Mouse (Mus musculus) kidney, embryonic 14.5 days (tissue): ENCODE data around the gene Ppp1r16b. TPM values are rescaled to one million over a fixed set of nuclear protein-coding genes. Genes with fewer than 3 reads are reported as not detected.

Experiments
- ATAC-seq: fragments of 200-750 bp; cut with Nextera tagmentation; 2 replicates; pipeline ENCODE4 v1.8.0; 2017; ENCODE audit warnings: moderate number of reproducible peaks, mild to moderate bottlenecking, moderate TSS enrichment, moderate library complexity; ENCODE audit not compliant: low FRiP score, low TSS enrichment
- H3K27ac ChIP-seq: fragments of 300-500 bp; sonication (generic); 2 replicates; pipeline ENCODE4 v1.5.1; 2014; ENCODE audit warnings: low read depth, mild to moderate bottlenecking, low read length, moderate library complexity, mixed read lengths
- H3K27me3 ChIP-seq: fragments of 300-500 bp; sonication (generic); 2 replicates; pipeline ENCODE4 v1.6.1; 2014; ENCODE audit warnings: mild to moderate bottlenecking, low read length; ENCODE audit not compliant: control insufficient read depth, insufficient read depth
- H3K36me3 ChIP-seq: fragments of 300-500 bp; sonication (generic); 2 replicates; pipeline ENCODE4 v1.6.1; 2014; ENCODE audit warnings: low read length, mixed read lengths; ENCODE audit not compliant: control insufficient read depth, insufficient read depth
- H3K4me1 ChIP-seq: fragments of 300-500 bp; sonication (generic); 2 replicates; pipeline ENCODE4 v1.6.1; 2014; ENCODE audit warnings: low read length, mixed read lengths; ENCODE audit not compliant: control insufficient read depth, insufficient read depth
- H3K4me2 ChIP-seq: fragments of 300-500 bp; sonication (generic); replicated peaks from 2 replicates; pipeline ENCODE4 v1.6.1; 2014; ENCODE audit warnings: low read depth, mild to moderate bottlenecking, low read length
- H3K4me3 ChIP-seq: fragments of 300-500 bp; sonication (generic); 2 replicates; pipeline ENCODE4 v1.5.1; 2014; ENCODE audit warnings: mild to moderate bottlenecking, low read length
- H3K9ac ChIP-seq: fragments of 300-500 bp; sonication (generic); 2 replicates; pipeline ENCODE4 v1.6.1; 2014; ENCODE audit warnings: low read depth, mild to moderate bottlenecking, low read length, moderate library complexity
- H3K9me3 ChIP-seq: fragments of 300-500 bp; sonication (generic); 2 replicates; pipeline ENCODE4 v1.6.1; 2016; ENCODE audit warnings: low read length; ENCODE audit not compliant: control insufficient read depth
- WGBS: fragments of 180-500 bp; shearing (Covaris S2); extraction: QIAGEN DNeasy Blood & Tissue Kit; methylation state at CpG from one replicate; pipeline ENCODE4 v1.1.7; 2014; 5-methylcytosine and 5-hydroxymethylcytosine counted together
- polyA plus RNA-seq: library from polyadenylated mRNA; unstranded; fragments of >200 nt; fragmentation: Nextera tagmentation; extraction: Ambion mirVana; gene quantifications from 2 replicates; pipeline ENCODE4 v1.2.1, GENCODE M21; 2014

Ppp1r16b gene
- polyA plus RNA-seq, 1 experiment from 2014 or later: 17.3 TPM

DNA sequence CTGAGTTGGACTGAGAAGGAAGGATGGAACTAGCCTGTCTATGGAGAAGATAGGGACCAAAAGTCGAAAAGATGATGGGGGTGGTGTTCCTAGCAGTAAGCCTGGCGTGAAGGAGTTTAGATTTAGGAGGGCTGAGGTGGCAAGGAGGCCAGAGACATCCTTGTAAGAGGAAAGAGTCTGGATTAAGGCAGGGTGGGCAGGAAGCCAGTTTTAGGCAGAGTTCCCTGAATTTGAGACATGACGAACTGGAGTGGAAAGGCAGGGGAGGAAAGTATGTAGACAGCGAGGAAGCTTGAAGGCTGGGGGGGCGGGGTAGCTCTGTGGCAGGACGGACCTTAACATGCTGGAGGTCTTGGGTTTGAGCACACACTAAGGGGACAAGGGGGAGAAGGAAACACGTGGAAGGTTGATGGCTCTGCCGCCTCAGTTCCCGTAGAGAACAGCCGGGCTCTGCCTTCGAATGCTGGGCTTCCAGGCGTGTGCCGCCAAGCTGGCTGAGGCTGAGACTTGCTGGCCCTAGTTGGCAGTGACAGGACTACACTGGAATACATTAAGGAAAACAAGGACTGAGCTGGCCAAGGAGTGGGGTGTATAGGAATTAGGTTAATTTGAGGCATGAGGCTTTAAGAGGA is 105.0 kb downstream of the Ppp1r16b start:
- Histone ChIP-seq H3K27ac (no peak overlapping the region), H3K4me2 (peak overlapping the region; percentile 94), H3K9ac (peak overlapping the region; percentile 28; the same call in 1 of the 2 replicates), H3K4me1 (peaks cover 29% of the 10 kb centered on the region), H3K27me3 (no peaks in the 10 kb centered on the region), H3K4me3 (peak overlapping the region; percentile 87; the same call in 1 of the 2 replicates), H3K9me3 (no peaks in the 10 kb centered on the region), H3K36me3 (peaks cover 13% of the 10 kb centered on the region)
- WGBS: 31% methylated on average over 13 of the region's 13 CpGs
- ATAC-seq: no peak

- Histone ChIP-seq H3K9ac (no peak overlapping the region), H3K4me3 (no peak overlapping the region), H3K36me3 (peaks cover 16% of the 10 kb centered on the region), H3K27me3 (no peaks in the 10 kb centered on the region), H3K9me3 (no peaks in the 10 kb centered on the region), H3K4me2 (peak overlapping the region; percentile 94), H3K27ac (no peak overlapping the region), H3K4me1 (peaks cover 29% of the 10 kb centered on the region)
- 38% methylated on average over 11 of the region's 11 CpGs for WGBS
- ATAC-seq: no peak
Observed at GRCm38 (mm10) chr2:158771066-158771763, 106.0 kb downstream of the Ppp1r16b start.

DNA sequence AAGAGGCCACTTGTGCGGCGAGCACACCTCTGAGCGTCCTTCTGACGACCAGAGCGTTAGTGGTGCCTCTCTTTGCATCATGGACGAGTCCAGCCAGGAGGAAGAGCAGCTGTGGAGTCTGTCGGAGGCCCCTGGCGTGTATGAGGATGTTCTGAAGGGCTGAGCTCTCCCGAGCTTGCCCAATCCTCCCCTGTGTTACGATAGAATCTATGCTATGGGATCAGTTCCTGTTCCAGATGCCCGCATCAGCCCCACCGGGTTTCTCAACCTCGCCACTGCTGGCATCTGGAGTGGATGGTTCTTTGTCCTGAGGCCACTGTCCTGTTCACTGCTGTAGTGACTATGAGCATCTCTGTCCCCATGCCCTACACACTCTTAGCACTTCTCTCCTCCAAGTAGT is 107.6 kb downstream of the Ppp1r16b start:
- Histone ChIP-seq H3K4me2 (no peak overlapping the region), H3K27me3 (no peaks in the 10 kb centered on the region), H3K4me1 (peaks cover 37% of the 10 kb centered on the region), H3K36me3 (peaks cover 17% of the 10 kb centered on the region), H3K9me3 (no peaks in the 10 kb centered on the region), H3K4me3 (no peak overlapping the region), H3K9ac (no peak overlapping the region), H3K27ac (no peak overlapping the region)
- 87% methylated on average over 13 of the region's 13 CpGs for WGBS
- no peak for ATAC-seq

- Histone ChIP-seq H3K4me2 (no peak overlapping the region), H3K27me3 (no peaks in the 10 kb centered on the region), H3K9me3 (no peaks in the 10 kb centered on the region), H3K9ac (no peak overlapping the region), H3K4me3 (no peak overlapping the region), H3K4me1 (peaks cover 28% of the 10 kb centered on the region), H3K27ac (no peak overlapping the region), H3K36me3 (peaks cover 24% of the 10 kb centered on the region)
- no peak for ATAC-seq
- WGBS: 77% methylated on average over 8 of the region's 8 CpGs
Observed at GRCm38 (mm10) chr2:158774886-158775285, 109.7 kb downstream of the Ppp1r16b start.

- peaks cover 42% of the 10 kb centered on the region for H3K36me3 ChIP-seq
- H3K9me3 ChIP-seq: no peaks in the 10 kb centered on the region
- no peak overlapping the region for H3K27ac ChIP-seq
- no peaks in the 10 kb centered on the region for H3K27me3 ChIP-seq
- ATAC-seq: no peak
- H3K4me3 ChIP-seq: no peak overlapping the region
- WGBS: 92% methylated on average over 4 of the region's 4 CpGs
- H3K9ac ChIP-seq: no peak overlapping the region
- H3K4me1 ChIP-seq: peaks cover 10% of the 10 kb centered on the region; the same call in 1 of the 2 replicates
- H3K4me2 ChIP-seq: no peak overlapping the region
Observed at GRCm38 (mm10) chr2:158776716-158777115, 111.5 kb downstream of the Ppp1r16b start.

DNA sequence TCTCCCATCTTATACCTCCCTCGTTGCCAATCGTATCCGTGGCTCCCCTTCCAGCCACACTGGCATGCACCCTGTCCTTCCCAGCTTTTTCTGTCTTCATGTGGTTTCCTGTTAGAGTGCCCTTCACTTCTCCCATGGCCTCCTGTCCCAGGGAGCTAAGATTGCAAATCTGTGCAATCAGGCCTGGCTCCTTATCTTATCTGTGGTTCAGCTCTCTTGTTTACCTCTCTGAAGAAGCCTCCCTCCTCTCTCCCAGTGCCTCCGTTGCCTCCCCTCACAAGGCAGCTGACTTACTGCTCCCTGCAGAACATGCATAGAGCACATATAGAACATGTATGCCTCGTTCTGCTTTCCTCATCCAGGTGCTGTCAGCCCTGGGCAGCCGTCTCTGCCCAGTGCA is 112.3 kb downstream of the Ppp1r16b start:
- H3K27me3 ChIP-seq: no peaks in the 10 kb centered on the region
- no peak for ATAC-seq
- peaks cover 45% of the 10 kb centered on the region for H3K36me3 ChIP-seq
- no peaks in the 10 kb centered on the region for H3K9me3 ChIP-seq
- 72% methylated on average over 6 of the region's 6 CpGs for WGBS
- no peak overlapping the region for H3K27ac ChIP-seq
- H3K4me3 ChIP-seq: no peak overlapping the region
- H3K9ac ChIP-seq: no peak overlapping the region
- no peak overlapping the region for H3K4me2 ChIP-seq
- H3K4me1 ChIP-seq: peaks cover 8% of the 10 kb centered on the region; the same call in 1 of the 2 replicates

GRCm38 (mm10) chr2:158778349-158778748 is 113.2 kb downstream of the Ppp1r16b start:
- Histone ChIP-seq H3K27me3 (no peaks in the 10 kb centered on the region), H3K9ac (no peak overlapping the region), H3K4me3 (no peak overlapping the region), H3K27ac (no peak overlapping the region), H3K36me3 (peaks cover 46% of the 10 kb centered on the region), H3K4me1 (peaks cover 8% of the 10 kb centered on the region; the same call in 1 of the 2 replicates), H3K9me3 (no peaks in the 10 kb centered on the region), H3K4me2 (no peak overlapping the region)
- no peak for ATAC-seq
- 82% methylated on average over 7 of the region's 7 CpGs for WGBS

DNA sequence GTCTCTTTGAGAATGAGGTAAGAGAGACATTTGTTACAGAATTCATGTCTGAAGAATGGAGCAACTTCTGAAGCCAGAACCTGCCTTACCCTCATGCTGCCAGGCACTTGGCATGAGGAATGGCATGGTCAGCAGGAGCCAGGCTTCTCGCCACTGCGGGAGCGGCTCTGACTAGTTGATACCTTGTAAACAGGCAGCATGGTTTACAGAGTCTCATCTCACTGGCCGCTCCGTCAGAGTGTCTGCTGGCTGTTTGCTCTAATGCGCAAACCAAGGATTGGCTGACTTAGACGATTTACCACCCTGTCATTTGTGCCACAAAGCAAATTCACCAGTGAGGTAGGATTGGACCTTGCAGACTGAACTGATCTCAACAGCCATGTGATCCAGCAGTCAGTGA is 115.9 kb downstream of the Ppp1r16b start:
- H3K36me3 ChIP-seq: peaks cover 65% of the 10 kb centered on the region
- no peaks in the 10 kb centered on the region for H3K9me3 ChIP-seq
- WGBS: 86% methylated on average over 7 of the region's 7 CpGs
- no peak overlapping the region for H3K4me3 ChIP-seq
- H3K27me3 ChIP-seq: no peaks in the 10 kb centered on the region
- H3K4me1 ChIP-seq: peaks cover 8% of the 10 kb centered on the region; the same call in 1 of the 2 replicates
- H3K9ac ChIP-seq: no peak overlapping the region
- no peak overlapping the region for H3K27ac ChIP-seq
- no peak for ATAC-seq
- no peak overlapping the region for H3K4me2 ChIP-seq
